Mouse (Mus musculus): ENCODE measurements around the gene Clybl. TPM values are rescaled to one million over a fixed set of nuclear protein-coding genes. Genes with fewer than 3 reads are reported as not detected.
A peak's percentile ranks its signal among the peaks of the same experiment; 100 is the strongest.

Gene Clybl
- polyA plus RNA-seq, 1 experiment from 2014 or later: 13.6 TPM

DNA sequence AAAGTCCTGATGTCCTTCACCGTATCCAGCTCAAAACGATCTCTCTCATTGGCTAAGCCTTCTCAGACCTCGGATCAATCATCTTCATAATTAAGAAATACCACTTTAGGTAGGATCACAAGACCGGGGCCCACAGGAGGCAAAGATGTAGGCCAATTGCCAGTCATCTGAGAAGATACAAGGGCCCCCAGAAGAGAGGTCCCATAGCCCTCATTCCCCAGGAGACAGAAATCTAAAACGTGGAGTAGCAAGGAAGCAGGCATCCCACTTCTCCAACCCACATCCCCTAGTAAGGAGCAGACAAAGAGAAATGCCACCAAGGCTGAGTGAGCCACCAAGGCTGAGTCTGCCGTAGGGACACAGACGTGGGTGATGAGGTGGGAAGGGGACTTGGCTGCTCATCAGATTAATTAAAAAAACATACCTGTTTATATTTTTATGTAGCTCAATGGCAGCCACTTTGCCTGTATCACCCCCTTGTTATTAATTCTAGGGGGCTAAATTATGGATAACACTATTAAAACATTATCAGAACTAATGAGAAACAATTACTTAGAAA is 223.2 kb downstream of the Clybl start:
- Histone ChIP-seq H3K9ac (no peak overlapping the region), H3K4me3 (no peak overlapping the region), H3K9me3 (no peaks in the 10 kb centered on the region), H3K4me1 (peaks cover 20% of the 10 kb centered on the region), H3K27me3 (peaks cover 69% of the 10 kb centered on the region), H3K27ac (no peak overlapping the region), H3K4me2 (replicated peaks) (no peak overlapping the region), H3K36me3 (no peaks in the 10 kb centered on the region)
- ATAC-seq (ENCODE audit: low FRiP score, low read depth): no peak
- 77% methylated on average over 7 of the region's 7 CpGs for WGBS

DNA sequence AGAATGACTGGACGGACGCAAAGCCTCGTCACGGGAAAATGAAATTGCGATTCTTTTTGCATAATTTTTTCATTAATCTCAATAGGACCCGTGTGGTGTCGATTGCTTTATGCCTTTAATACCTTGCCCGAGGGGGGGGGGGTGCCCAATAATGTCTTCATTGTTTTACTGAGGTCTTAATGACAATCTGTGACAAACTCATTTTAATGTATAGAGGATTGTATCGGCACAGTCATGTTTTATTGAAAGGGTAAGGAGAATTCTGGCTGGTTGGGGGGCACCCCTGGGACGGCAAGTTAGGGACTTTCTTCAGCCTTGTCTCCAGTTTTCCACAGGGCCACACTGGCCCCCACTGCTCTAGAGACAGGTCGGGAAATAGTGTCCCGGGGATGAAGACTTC is 223.7 kb downstream of the Clybl start:
- H3K4me2 ChIP-seq (replicated peaks): peak overlapping the region; percentile 82
- 39% methylated on average over 12 of the region's 12 CpGs for WGBS
- H3K27ac ChIP-seq: no peak overlapping the region
- no peak for ATAC-seq (ENCODE audit: low FRiP score, low read depth)
- H3K9me3 ChIP-seq: no peaks in the 10 kb centered on the region
- no peak overlapping the region for H3K9ac ChIP-seq
- H3K36me3 ChIP-seq: no peaks in the 10 kb centered on the region
- H3K27me3 ChIP-seq: peaks cover 75% of the 10 kb centered on the region
- H3K4me1 ChIP-seq: peaks cover 20% of the 10 kb centered on the region
- H3K4me3 ChIP-seq: no peak overlapping the region

- 2% methylated on average over 18 of the region's 18 CpGs for WGBS
- H3K4me1 ChIP-seq: peaks cover 20% of the 10 kb centered on the region
- ATAC-seq (ENCODE audit: low FRiP score, low read depth): no peak
- H3K4me2 ChIP-seq (replicated peaks): peak overlapping the region; percentile 82
- no peaks in the 10 kb centered on the region for H3K9me3 ChIP-seq
- peaks cover 83% of the 10 kb centered on the region for H3K27me3 ChIP-seq
- peak overlapping the region; percentile 60; the same call in 1 of the 2 replicates for H3K9ac ChIP-seq
- H3K4me3 ChIP-seq: peak overlapping the region; percentile 46
- no peak overlapping the region for H3K27ac ChIP-seq
- H3K36me3 ChIP-seq: no peaks in the 10 kb centered on the region
Measured at GRCm38 (mm10) chr14:122405897-122406540, 224.5 kb downstream of the Clybl start.

DNA sequence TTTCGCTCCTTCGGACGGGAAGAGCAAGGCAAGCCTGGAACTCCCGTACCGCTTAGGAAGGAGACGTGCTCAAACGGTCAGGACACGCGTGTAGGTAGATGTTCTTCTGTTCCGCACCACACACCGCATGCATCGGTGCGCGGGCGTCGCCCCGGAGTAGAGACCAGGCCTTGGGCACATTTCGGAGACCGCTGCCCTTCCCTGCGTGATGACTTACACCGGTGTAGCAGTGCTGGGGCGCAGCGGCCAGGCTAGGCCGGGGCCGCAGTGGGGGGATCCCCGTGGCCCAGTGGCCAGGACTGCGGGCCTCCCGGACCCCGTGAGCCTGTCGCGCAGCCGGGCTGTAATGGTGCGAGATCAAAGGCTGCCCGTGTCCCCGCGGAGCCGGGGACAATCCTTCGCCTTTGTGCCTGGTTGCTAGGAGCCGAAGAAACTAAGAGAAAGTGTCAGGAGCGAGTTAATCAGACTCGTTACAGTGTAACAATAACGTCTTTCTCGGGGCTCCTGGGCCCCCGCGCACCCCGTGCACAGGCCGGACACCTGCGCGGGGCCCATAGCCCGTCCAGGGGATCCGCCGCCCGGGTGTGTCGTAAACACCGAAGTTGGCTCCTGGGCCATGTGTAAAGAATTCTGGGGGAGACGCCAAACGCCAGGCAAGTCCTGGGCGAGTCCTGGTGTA is 225.2 kb downstream of the Clybl start:
- Histone ChIP-seq H3K9ac (peak overlapping the region; percentile 60), H3K4me1 (peaks cover 20% of the 10 kb centered on the region), H3K27ac (no peak overlapping the region), H3K9me3 (no peaks in the 10 kb centered on the region), H3K4me3 (peak overlapping the region; percentile 46), H3K27me3 (peaks cover 89% of the 10 kb centered on the region), H3K36me3 (no peaks in the 10 kb centered on the region), H3K4me2 (replicated peaks) (peak overlapping the region; percentile 82)
- WGBS: 2% methylated on average over 58 of the region's 58 CpGs
- ATAC-seq (ENCODE audit: low FRiP score, low read depth): peak; percentile 60; the same call in 1 of the 2 replicates

DNA sequence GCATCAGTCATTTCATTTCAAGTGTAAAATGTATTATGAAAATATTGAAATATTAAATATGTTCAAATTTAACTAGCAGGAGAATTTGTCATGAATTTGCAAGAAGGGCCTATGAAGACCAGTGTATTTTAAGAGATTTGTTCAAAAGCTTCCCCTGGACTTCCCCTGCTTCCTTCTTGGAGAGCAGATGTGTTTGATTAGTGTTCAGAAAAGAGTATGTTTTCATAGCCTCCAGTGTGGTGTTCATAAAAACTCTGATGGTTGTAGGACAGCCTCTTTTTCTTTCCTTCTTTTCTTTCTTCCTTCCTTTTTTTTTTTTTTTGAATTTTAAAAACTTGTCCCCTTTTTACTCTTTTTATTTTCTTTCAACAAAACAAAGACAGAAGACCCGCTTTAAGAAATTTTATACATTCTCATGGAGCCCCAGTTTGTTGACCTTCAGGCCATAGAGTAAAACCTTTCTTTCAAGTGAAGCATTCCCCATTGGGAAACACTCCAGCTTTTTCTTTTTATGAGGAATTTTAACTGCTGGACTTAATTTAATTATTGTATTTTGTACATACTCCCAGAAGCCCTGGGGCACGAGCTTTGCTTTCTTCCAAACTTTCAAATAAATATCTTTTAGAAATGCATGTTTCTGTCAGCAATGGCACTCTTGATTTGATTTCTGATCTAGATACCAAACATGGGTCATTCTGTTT is 231.5 kb downstream of the Clybl start:
- no peak for ATAC-seq (ENCODE audit: low FRiP score, low read depth)
- no peaks in the 10 kb centered on the region for H3K36me3 ChIP-seq
- no peak overlapping the region for H3K9ac ChIP-seq
- no peak overlapping the region for H3K4me2 ChIP-seq (replicated peaks)
- peaks cover 17% of the 10 kb centered on the region for H3K4me1 ChIP-seq
- no peak overlapping the region for H3K4me3 ChIP-seq
- H3K27ac ChIP-seq: no peak overlapping the region
- 12% methylated on average over 2 of the region's 2 CpGs for WGBS
- no peaks in the 10 kb centered on the region for H3K9me3 ChIP-seq
- H3K27me3 ChIP-seq: peaks cover 48% of the 10 kb centered on the region

DNA sequence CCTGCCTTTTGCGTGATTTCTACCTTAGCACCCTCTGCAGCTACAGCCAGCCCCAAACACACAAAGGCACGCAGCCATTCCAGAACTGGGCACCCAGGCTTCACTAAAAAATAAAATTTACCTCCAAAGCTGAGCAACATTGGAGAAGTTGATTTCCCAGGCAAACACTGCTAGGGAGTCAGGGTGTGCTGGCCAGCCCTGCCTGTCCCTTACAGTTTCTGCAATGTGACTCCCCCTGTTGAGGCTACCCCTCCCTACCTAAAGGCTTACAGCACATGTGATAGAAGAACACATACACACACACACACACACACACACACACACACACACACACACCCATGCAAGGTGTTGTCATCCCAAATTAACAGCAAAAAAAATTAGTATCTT is 232.0 kb downstream of the Clybl start:
- 22% methylated on average over 2 of the region's 2 CpGs for WGBS
- Histone ChIP-seq H3K4me3 (no peak overlapping the region), H3K4me1 (peaks cover 17% of the 10 kb centered on the region), H3K27ac (no peak overlapping the region), H3K9ac (no peak overlapping the region), H3K9me3 (no peaks in the 10 kb centered on the region), H3K27me3 (peaks cover 48% of the 10 kb centered on the region), H3K4me2 (replicated peaks) (no peak overlapping the region), H3K36me3 (no peaks in the 10 kb centered on the region)
- ATAC-seq (ENCODE audit: low FRiP score, low read depth): no peak

GRCm38 (mm10) chr14:122414786-122415185 is 233.3 kb downstream of the Clybl start:
- Histone ChIP-seq H3K4me2 (replicated peaks) (no peak overlapping the region), H3K9me3 (no peaks in the 10 kb centered on the region), H3K27me3 (peaks cover 41% of the 10 kb centered on the region), H3K4me3 (no peak overlapping the region), H3K27ac (no peak overlapping the region), H3K4me1 (peaks cover 17% of the 10 kb centered on the region), H3K9ac (no peak overlapping the region), H3K36me3 (no peaks in the 10 kb centered on the region)
- WGBS: 92% methylated on average over 2 of the region's 2 CpGs
- ATAC-seq (ENCODE audit: low FRiP score, low read depth): no peak

DNA sequence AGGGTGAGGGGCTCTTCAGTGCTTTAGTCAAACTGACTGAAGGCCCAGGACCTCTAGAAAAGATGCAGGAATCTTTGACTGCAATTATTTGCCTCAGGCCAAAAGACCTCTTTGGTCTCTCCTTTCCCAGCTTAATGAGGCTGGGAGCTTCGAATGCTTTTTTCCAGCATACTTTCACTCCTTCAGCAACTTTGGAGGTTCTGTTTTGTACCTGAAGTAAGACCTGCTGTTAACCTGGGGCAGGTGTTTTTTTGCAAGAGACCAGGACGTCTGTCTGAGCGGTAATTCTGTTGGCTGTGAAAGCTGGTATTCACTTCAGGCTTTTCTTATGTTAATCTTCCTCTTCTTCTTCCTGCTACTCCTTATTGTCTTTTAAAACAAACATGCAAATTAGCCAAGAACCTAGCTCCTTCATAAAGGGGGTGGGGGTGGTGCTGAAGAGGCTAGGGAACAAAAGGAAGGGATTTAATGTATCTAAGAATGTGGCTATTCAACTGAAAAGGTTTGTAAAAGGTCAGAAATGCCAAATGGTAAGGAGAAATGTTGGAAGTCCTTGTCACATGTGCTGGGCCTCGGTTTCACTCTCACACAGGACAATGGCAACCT is 234.8 kb downstream of the Clybl start:
- H3K27ac ChIP-seq: no peak overlapping the region
- no peak overlapping the region for H3K9ac ChIP-seq
- H3K27me3 ChIP-seq: peaks cover 27% of the 10 kb centered on the region
- WGBS: 28% methylated on average over 4 of the region's 4 CpGs
- H3K4me1 ChIP-seq: peaks cover 17% of the 10 kb centered on the region
- H3K4me3 ChIP-seq: no peak overlapping the region
- H3K9me3 ChIP-seq: no peaks in the 10 kb centered on the region
- no peaks in the 10 kb centered on the region for H3K36me3 ChIP-seq
- H3K4me2 ChIP-seq (replicated peaks): no peak overlapping the region
- no peak for ATAC-seq (ENCODE audit: low FRiP score, low read depth)

DNA sequence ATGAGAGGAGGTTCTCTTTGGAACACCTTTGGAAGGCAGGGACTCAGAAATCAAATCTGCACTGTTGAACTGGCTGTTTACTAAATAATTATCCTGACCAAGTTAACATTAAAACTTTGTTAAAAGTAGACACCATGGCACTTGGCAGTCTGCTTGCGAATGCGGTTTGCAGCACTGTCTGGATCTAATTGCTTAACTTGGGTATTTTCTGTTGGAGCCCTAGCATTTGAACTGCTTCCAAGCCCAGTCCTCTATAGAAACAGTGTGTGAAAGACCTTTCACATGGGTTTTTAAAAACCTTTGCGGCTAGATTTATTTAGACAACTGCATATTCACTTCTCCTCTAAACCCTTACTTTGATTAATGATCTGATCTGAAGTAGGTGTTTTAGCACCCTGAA is 242.9 kb downstream of the Clybl start:
- Histone ChIP-seq H3K4me3 (no peak overlapping the region), H3K9me3 (no peaks in the 10 kb centered on the region), H3K4me1 (peaks cover 7% of the 10 kb centered on the region; the same call in 1 of the 2 replicates), H3K27ac (no peak overlapping the region), H3K27me3 (peaks cover 23% of the 10 kb centered on the region; the same call in 1 of the 2 replicates), H3K4me2 (replicated peaks) (no peak overlapping the region), H3K9ac (no peak overlapping the region), H3K36me3 (no peaks in the 10 kb centered on the region)
- 68% methylated on average over 3 of the region's 3 CpGs for WGBS
- ATAC-seq (ENCODE audit: low FRiP score, low read depth): no peak

DNA sequence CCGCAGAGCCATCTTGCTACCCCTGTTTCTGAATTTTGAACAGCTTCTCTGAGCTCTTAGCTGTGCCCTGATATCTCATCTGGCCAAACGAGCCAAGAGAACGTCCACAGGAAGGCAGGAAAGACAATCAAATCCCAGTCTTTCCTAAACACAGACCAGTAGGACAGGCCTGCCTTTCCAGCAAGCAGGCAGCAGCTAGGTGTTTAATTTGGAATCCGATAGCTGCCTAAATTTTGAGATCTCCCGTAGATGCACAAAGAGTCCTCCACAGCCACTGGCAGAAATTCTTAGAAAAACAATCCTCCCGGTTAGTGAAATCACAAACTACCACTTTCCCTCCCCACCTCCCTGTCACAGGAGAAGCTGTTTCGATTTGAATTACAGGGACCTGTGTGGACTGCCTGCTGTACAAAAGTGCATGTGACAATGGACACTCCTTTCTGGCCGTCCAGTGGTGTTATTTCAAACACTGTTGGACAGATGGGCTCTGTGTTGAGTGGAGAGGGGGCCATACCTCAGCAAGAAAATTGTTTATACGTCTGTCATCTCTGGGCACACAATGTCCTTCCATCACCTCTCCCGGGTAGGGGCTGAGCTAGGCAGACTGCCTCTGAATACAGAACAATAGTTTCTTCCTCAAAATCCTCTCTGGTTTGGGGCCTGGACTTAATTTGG is 245.2 kb downstream of the Clybl start:
- no peak overlapping the region; the same call in 1 of the 2 replicates for H3K4me2 ChIP-seq (replicated peaks)
- no peak overlapping the region for H3K9ac ChIP-seq
- 52% methylated on average over 10 of the region's 10 CpGs for WGBS
- peaks cover 31% of the 10 kb centered on the region; the same call in 1 of the 2 replicates for H3K27me3 ChIP-seq
- no peaks in the 10 kb centered on the region for H3K36me3 ChIP-seq
- peaks cover 7% of the 10 kb centered on the region; the same call in 1 of the 2 replicates for H3K4me1 ChIP-seq
- H3K27ac ChIP-seq: no peak overlapping the region
- H3K4me3 ChIP-seq: no peak overlapping the region
- no peaks in the 10 kb centered on the region for H3K9me3 ChIP-seq
- no peak for ATAC-seq (ENCODE audit: low FRiP score, low read depth)

- WGBS: 45% methylated on average over 8 of the region's 8 CpGs
Measured at GRCm38 (mm10) chr14:122427204-122427560, 245.7 kb downstream of the Clybl start.

More at GRCm38 (mm10) chr14:122427204-122427560, 245.7 kb downstream of the Clybl start:
- Histone ChIP-seq H3K4me2 (replicated peaks) (no peak overlapping the region; the same call in 1 of the 2 replicates), H3K4me1 (peaks cover 7% of the 10 kb centered on the region; the same call in 1 of the 2 replicates), H3K27me3 (peaks cover 27% of the 10 kb centered on the region; the same call in 1 of the 2 replicates), H3K4me3 (no peak overlapping the region), H3K36me3 (no peaks in the 10 kb centered on the region), H3K9ac (no peak overlapping the region), H3K27ac (no peak overlapping the region), H3K9me3 (no peaks in the 10 kb centered on the region)
- ATAC-seq (ENCODE audit: low FRiP score, low read depth): no peak

Data from limb, embryonic 13.5 days (tissue).